Mouse (Mus musculus) forebrain, embryonic 16.5 days (tissue): Measurements from ENCODE around the gene Arap2. TPM values are rescaled to one million over a fixed set of nuclear protein-coding genes. Genes with fewer than 3 reads are reported as not detected.

ENCODE experiments used
- ATAC-seq: fragments of 200-750 bp; cut with Nextera tagmentation; 2 replicates; pipeline ENCODE4 v1.8.0; 2017; ENCODE audit warnings: mild to moderate bottlenecking, moderate library complexity
- H3K27ac ChIP-seq: fragments of 300-500 bp; sonication (generic); 2 replicates; pipeline ENCODE4 v1.5.1; 2014; ENCODE audit warnings: low read length, control low read depth
- H3K27me3 ChIP-seq: fragments of 300-500 bp; sonication (generic); replicated peaks from 2 replicates; pipeline ENCODE4 v1.6.1; 2014; ENCODE audit warnings: low read length; ENCODE audit not compliant: control insufficient read depth, insufficient read depth
- H3K36me3 ChIP-seq: fragments of 300-500 bp; sonication (generic); 2 replicates; pipeline ENCODE4 v1.6.1; 2014; ENCODE audit not compliant: control insufficient read depth, insufficient read depth
- H3K4me1 ChIP-seq: fragments of 300-500 bp; sonication (generic); replicated peaks from 2 replicates; pipeline ENCODE4 v1.6.1; 2014; ENCODE audit warnings: low read length; ENCODE audit not compliant: control insufficient read depth, insufficient read depth
- H3K4me2 ChIP-seq: fragments of 300-500 bp; sonication (generic); 2 replicates; pipeline ENCODE4 v1.6.1; 2014; ENCODE audit warnings: mild to moderate bottlenecking, low read length, control low read depth
- H3K4me3 ChIP-seq: fragments of 300-500 bp; sonication (generic); replicated peaks from 2 replicates; pipeline ENCODE4 v1.5.1; 2014; ENCODE audit warnings: mild to moderate bottlenecking, low read length, control low read depth
- H3K9ac ChIP-seq: fragments of 300-500 bp; sonication (generic); replicated peaks from 2 replicates; pipeline ENCODE4 v1.6.1; 2014; ENCODE audit warnings: low read depth, low read length, control low read depth
- H3K9me3 ChIP-seq: fragments of 300-500 bp; sonication (generic); 2 replicates; pipeline ENCODE4 v1.6.1; 2016; ENCODE audit warnings: low read length; ENCODE audit not compliant: control insufficient read depth
- WGBS: fragments of 180-500 bp; shearing (Covaris S2); extraction: QIAGEN DNeasy Blood & Tissue Kit; methylation state at CpG from one replicate; pipeline ENCODE4 v1.1.7; 2014; 5-methylcytosine and 5-hydroxymethylcytosine counted together
- polyA plus RNA-seq: library from polyadenylated mRNA; unstranded; fragments of >200 nt; fragmentation: Nextera tagmentation; extraction: Ambion mirVana; gene quantifications from 2 replicates; pipeline ENCODE4 v1.2.1, GENCODE M21; 2015

The Arap2 gene
- polyA plus RNA-seq, 1 experiment from 2014 or later, result 3.3 TPM

GRCm38 (mm10) chr5:62663206-62663605 lies 102.8 kb downstream of the Arap2 start:
- Histone ChIP-seq H3K9ac (no peak overlapping the region), H3K4me2 (no peak overlapping the region), H3K4me3 (no peak overlapping the region), H3K27ac (no peak overlapping the region), H3K4me1 (no peaks in the 10 kb centered on the region; the same call in 1 of the 2 replicates), H3K36me3 (no peaks in the 10 kb centered on the region), H3K27me3 (no peaks in the 10 kb centered on the region), H3K9me3 (no peaks in the 10 kb centered on the region)
- peak; percentile 73 for ATAC-seq
- WGBS, result 59% methylated on average over 1 of the region's 1 CpGs

DNA sequence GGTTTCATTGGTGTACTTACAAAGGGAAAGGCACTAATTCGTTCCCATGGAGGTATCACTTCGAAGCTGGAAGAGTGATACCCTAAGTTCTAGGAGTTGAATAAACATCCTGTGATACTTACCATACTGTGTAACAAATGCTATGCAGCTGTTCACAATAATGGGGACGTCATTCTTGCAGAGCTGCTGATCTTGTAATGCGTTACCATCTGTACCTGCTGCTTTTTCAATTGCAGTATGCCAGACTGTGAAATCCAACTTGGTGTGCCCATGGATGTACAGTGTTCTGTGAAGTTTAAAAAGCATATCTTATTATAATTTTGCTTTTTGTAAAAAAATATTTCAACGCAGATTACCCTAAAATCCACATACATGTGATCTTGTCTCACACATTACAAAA lies 112.0 kb downstream of the Arap2 start:
- peak; percentile 55; the same call in 1 of the 2 replicates for ATAC-seq
- WGBS, result 72% methylated on average over 5 of the region's 5 CpGs
- H3K27me3 ChIP-seq, result no peaks in the 10 kb centered on the region
- no peak overlapping the region for H3K9ac ChIP-seq
- H3K27ac ChIP-seq, result no peak overlapping the region
- no peak overlapping the region for H3K4me2 ChIP-seq
- H3K36me3 ChIP-seq, result no peaks in the 10 kb centered on the region
- H3K4me3 ChIP-seq, result no peak overlapping the region
- H3K9me3 ChIP-seq, result no peaks in the 10 kb centered on the region
- H3K4me1 ChIP-seq, result no peaks in the 10 kb centered on the region

GRCm38 (mm10) chr5:62642330-62642729 lies 123.6 kb downstream of the Arap2 start:
- Histone ChIP-seq H3K4me1 (no peaks in the 10 kb centered on the region), H3K9ac (no peak overlapping the region), H3K27ac (no peak overlapping the region), H3K4me3 (no peak overlapping the region), H3K9me3 (no peaks in the 10 kb centered on the region), H3K27me3 (no peaks in the 10 kb centered on the region), H3K4me2 (no peak overlapping the region), H3K36me3 (no peaks in the 10 kb centered on the region)
- ATAC-seq, result peak; percentile 80
- 59% methylated on average over 4 of the region's 4 CpGs for WGBS

DNA sequence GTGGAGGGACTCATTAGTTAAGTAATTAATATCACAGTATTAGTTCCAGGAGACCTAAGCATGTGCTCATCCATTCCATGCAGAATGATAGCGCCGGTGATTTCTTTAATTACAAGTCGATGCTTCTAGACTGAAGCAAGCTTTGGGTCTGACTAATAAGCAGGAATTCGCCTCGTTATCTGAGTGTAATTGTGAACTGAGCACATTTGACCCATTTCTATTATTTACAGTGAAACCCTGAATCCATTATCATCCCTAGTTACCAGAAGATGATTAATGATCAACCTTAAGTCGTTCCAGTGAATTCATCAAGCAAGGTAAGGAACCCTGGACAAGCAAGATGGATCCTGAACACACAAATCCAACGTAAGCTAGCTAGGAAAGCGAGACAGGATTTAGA lies 125.5 kb downstream of the Arap2 start:
- Histone ChIP-seq H3K36me3 (no peaks in the 10 kb centered on the region), H3K27ac (no peak overlapping the region), H3K9ac (no peak overlapping the region), H3K4me1 (no peaks in the 10 kb centered on the region), H3K9me3 (no peaks in the 10 kb centered on the region), H3K4me3 (no peak overlapping the region), H3K27me3 (no peaks in the 10 kb centered on the region), H3K4me2 (no peak overlapping the region)
- 32% methylated on average over 8 of the region's 8 CpGs for WGBS
- no peak for ATAC-seq

GRCm38 (mm10) chr5:62636341-62636740 lies 129.6 kb downstream of the Arap2 start:
- Histone ChIP-seq H3K27ac (no peak overlapping the region), H3K36me3 (no peaks in the 10 kb centered on the region), H3K27me3 (no peaks in the 10 kb centered on the region), H3K4me2 (no peak overlapping the region), H3K9me3 (no peaks in the 10 kb centered on the region), H3K9ac (no peak overlapping the region), H3K4me1 (no peaks in the 10 kb centered on the region), H3K4me3 (no peak overlapping the region)
- WGBS, result 68% methylated on average over 3 of the region's 3 CpGs
- ATAC-seq, result 0 out of 2 replicates have a peak, but pooled peaks have one; percentile 49

- no peaks in the 10 kb centered on the region for H3K36me3 ChIP-seq
- H3K27ac ChIP-seq, result no peak overlapping the region
- no peaks in the 10 kb centered on the region for H3K27me3 ChIP-seq
- no peaks in the 10 kb centered on the region for H3K4me1 ChIP-seq
- no peak overlapping the region for H3K4me3 ChIP-seq
- no peak for ATAC-seq
- H3K9me3 ChIP-seq, result no peaks in the 10 kb centered on the region
- no peak overlapping the region for H3K4me2 ChIP-seq
- H3K9ac ChIP-seq, result no peak overlapping the region
- 72% methylated on average over 5 of the region's 5 CpGs for whole genome bisulfite sequencing
Observed at GRCm38 (mm10) chr5:62628901-62629300, 137.1 kb downstream of the Arap2 start.

- no peak overlapping the region for H3K4me3 ChIP-seq
- H3K9me3 ChIP-seq, result no peaks in the 10 kb centered on the region
- H3K36me3 ChIP-seq, result no peaks in the 10 kb centered on the region
- 88% methylated on average over 11 of the region's 11 CpGs for WGBS
- H3K4me1 ChIP-seq, result no peaks in the 10 kb centered on the region
- H3K4me2 ChIP-seq, result no peak overlapping the region
- H3K27me3 ChIP-seq, result no peaks in the 10 kb centered on the region
- H3K27ac ChIP-seq, result no peak overlapping the region
- ATAC-seq, result no peak
- H3K9ac ChIP-seq, result no peak overlapping the region
Observed at GRCm38 (mm10) chr5:62622848-62623479, 143.0 kb downstream of the Arap2 start.

GRCm38 (mm10) chr5:62618286-62618685 lies 147.7 kb downstream of the Arap2 start:
- H3K4me2 ChIP-seq, result no peak overlapping the region
- H3K27me3 ChIP-seq, result no peaks in the 10 kb centered on the region
- H3K4me1 ChIP-seq, result no peaks in the 10 kb centered on the region
- no peaks in the 10 kb centered on the region for H3K9me3 ChIP-seq
- H3K4me3 ChIP-seq, result no peak overlapping the region
- no peak overlapping the region for H3K9ac ChIP-seq
- no peak overlapping the region for H3K27ac ChIP-seq
- no peaks in the 10 kb centered on the region for H3K36me3 ChIP-seq
- ATAC-seq, result no peak

DNA sequence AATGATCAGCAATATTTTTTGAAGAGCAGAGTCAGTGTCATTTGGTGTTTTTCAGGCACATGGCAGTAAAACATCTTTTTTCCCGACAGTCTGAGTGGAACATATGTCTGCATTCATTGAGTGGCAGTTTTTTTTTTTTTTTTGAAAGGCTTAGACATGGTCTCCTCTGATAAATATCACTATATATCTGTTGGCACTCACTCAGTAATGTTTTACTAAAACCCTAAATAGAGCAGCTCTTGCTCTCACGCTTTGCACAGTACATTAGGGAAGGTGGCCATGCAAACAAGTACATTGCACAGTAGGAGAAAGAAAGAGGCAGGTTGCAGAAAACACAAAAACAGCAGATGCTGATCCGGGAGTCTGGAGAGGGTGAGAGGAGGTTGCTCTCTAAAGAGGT lies 154.0 kb downstream of the Arap2 start:
- 0 out of 2 replicates have a peak, but pooled peaks cover 4% of the 10 kb centered on the region for H3K4me1 ChIP-seq
- no peaks in the 10 kb centered on the region for H3K9me3 ChIP-seq
- H3K27ac ChIP-seq, result no peak overlapping the region
- WGBS, result 45% methylated on average over 3 of the region's 3 CpGs
- H3K36me3 ChIP-seq, result no peaks in the 10 kb centered on the region
- no peaks in the 10 kb centered on the region for H3K27me3 ChIP-seq
- ATAC-seq, result peak; percentile 83
- no peak overlapping the region for H3K4me3 ChIP-seq
- no peak overlapping the region for H3K9ac ChIP-seq
- no peak overlapping the region for H3K4me2 ChIP-seq

DNA sequence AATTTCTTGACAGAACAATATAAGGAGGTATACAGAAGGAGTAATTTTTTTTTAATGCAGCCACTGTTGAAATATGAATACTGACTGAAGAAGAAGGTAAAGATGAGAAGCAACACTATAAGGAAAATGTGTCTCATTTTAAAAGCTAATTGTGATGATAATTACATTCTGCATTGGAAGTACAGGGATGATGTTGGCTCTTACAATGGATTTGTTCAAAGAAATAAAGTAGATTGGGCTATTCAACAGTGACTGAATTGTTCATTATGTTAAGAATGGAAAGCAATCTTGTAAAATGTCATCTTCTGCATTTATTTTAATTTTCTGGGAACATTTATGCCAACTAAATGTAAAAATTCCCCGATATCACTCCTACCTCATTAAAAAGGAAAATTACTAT lies 178.6 kb downstream of the Arap2 start:
- Histone ChIP-seq H3K27me3 (no peaks in the 10 kb centered on the region), H3K4me1 (peaks cover 3% of the 10 kb centered on the region; the same call in 1 of the 2 replicates), H3K36me3 (no peaks in the 10 kb centered on the region), H3K9me3 (no peaks in the 10 kb centered on the region), H3K4me3 (no peak overlapping the region), H3K4me2 (no peak overlapping the region), H3K9ac (no peak overlapping the region), H3K27ac (no peak overlapping the region)
- WGBS, result 59% methylated on average over 1 of the region's 1 CpGs
- ATAC-seq, result peak; percentile 74
